Comparison of ENCODE assay signal across 26 mouse cellular contexts in genomic region chr6:134330300-134330640, GRCm38 (mm10).
DNase-seq lines count a peak whose midpoint lies in the region; ATAC-seq and TF ChIP-seq lines count a peak whose summit lies in the region.
"Had no signal": no experiment of that assay in that cellular context is flagged by ENCODE, and none has a peak within 500 bp of the region (broad histone marks: within the 10 kb centered on the region; RNA-seq: fewer than 3 reads in every experiment).

No protein-coding gene starts in this region.

- H3K9me3 ChIP-seq in forebrain, postnatal 0 days (ENCODE audit: low read length) = no peaks in the 10 kb centered on the region
- no peaks in the 10 kb centered on the region for H3K9me3 ChIP-seq in forebrain, embryonic 16.5 days (ENCODE audit: control insufficient read depth, low read length)
- no peaks in the 10 kb centered on the region for H3K9me3 ChIP-seq in kidney, postnatal 0 days (replicated peaks; ENCODE audit: low read length)
- H3K9me3 ChIP-seq in kidney, embryonic 14.5 days (ENCODE audit: control insufficient read depth, low read length) = no peaks in the 10 kb centered on the region
- H3K9me3 ChIP-seq in limb, embryonic 11.5 days (ENCODE audit: control insufficient read depth, low read length) = no peaks in the 10 kb centered on the region
- H3K9me3 ChIP-seq: midbrain, embryonic 15.5 days; neural tube, embryonic 15.5 days had no signal

- no peak overlapping the region for H3K4me3 ChIP-seq in forebrain, postnatal 0 days (ENCODE audit: low read depth, low read length)
- no peak overlapping the region for H3K4me3 ChIP-seq in forebrain, embryonic 16.5 days (replicated peaks; ENCODE audit: low read length)
- no peak overlapping the region for H3K4me3 ChIP-seq in kidney, postnatal 0 days (replicated peaks; ENCODE audit: low read depth, low read length)
- H3K4me3 ChIP-seq in kidney, embryonic 14.5 days (ENCODE audit: low read length) = no peak overlapping the region
- H3K4me3 ChIP-seq in limb, embryonic 11.5 days (ENCODE audit: low read depth, low read length) = no peak overlapping the region
- H3K4me3 ChIP-seq: gastrocnemius, adult 2 months; midbrain, embryonic 15.5 days; neural tube, embryonic 15.5 days had no signal

- no peaks in the 10 kb centered on the region for H3K27me3 ChIP-seq in forebrain, postnatal 0 days (ENCODE audit: insufficient read depth, low read length)
- H3K27me3 ChIP-seq in forebrain, embryonic 16.5 days (replicated peaks; ENCODE audit: control insufficient read depth, insufficient read depth, low read length) = no peaks in the 10 kb centered on the region
- H3K27me3 ChIP-seq in kidney, postnatal 0 days (ENCODE audit: insufficient read depth, low read length) = no peaks in the 10 kb centered on the region
- no peaks in the 10 kb centered on the region for H3K27me3 ChIP-seq in kidney, embryonic 14.5 days (ENCODE audit: control insufficient read depth, insufficient read depth, low read length)
- H3K27me3 ChIP-seq in limb, embryonic 11.5 days (ENCODE audit: control insufficient read depth, insufficient read depth, low read length) = no peaks in the 10 kb centered on the region
- H3K27me3 ChIP-seq: midbrain, embryonic 15.5 days; neural tube, embryonic 15.5 days had no signal

- no peaks in the 10 kb centered on the region for H3K36me3 ChIP-seq in forebrain, postnatal 0 days (ENCODE audit: insufficient read depth)
- H3K36me3 ChIP-seq in forebrain, embryonic 16.5 days (ENCODE audit: control insufficient read depth, insufficient read depth) = no peaks in the 10 kb centered on the region
- H3K36me3 ChIP-seq in kidney, postnatal 0 days (ENCODE audit: insufficient read depth, low read length) = no peaks in the 10 kb centered on the region
- H3K36me3 ChIP-seq in kidney, embryonic 14.5 days (ENCODE audit: control insufficient read depth, insufficient read depth, low read length) = no peaks in the 10 kb centered on the region
- no peaks in the 10 kb centered on the region for H3K36me3 ChIP-seq in limb, embryonic 11.5 days (ENCODE audit: control insufficient read depth, insufficient read depth, low read length)
- H3K36me3 ChIP-seq: midbrain, embryonic 15.5 days; neural tube, embryonic 15.5 days had no signal

- WGBS in forebrain, postnatal 0 days = 87% methylated on average over 4 of the region's 4 CpGs
- WGBS in forebrain, embryonic 16.5 days = 88% methylated on average over 4 of the region's 4 CpGs
- WGBS in kidney, postnatal 0 days = 90% methylated on average over 4 of the region's 4 CpGs
- 94% methylated on average over 4 of the region's 4 CpGs for WGBS in kidney, embryonic 14.5 days
- WGBS in limb, embryonic 11.5 days = 95% methylated on average over 4 of the region's 4 CpGs

- no peak overlapping the region for H3K9ac ChIP-seq in forebrain, postnatal 0 days
- no peak overlapping the region for H3K9ac ChIP-seq in forebrain, embryonic 16.5 days (replicated peaks; ENCODE audit: low read depth, low read length)
- H3K9ac ChIP-seq in kidney, postnatal 0 days (ENCODE audit: low read depth, low read length) = no peak overlapping the region
- H3K9ac ChIP-seq in kidney, embryonic 14.5 days (ENCODE audit: low read depth, low read length) = no peak overlapping the region
- H3K9ac ChIP-seq in limb, embryonic 11.5 days (ENCODE audit: low read length) = no peak overlapping the region
- H3K9ac ChIP-seq: midbrain, embryonic 15.5 days; neural tube, embryonic 15.5 days had no signal

- H3K4me2 ChIP-seq in forebrain, postnatal 0 days (ENCODE audit: low read depth) = no peak overlapping the region
- H3K4me2 ChIP-seq in forebrain, embryonic 16.5 days (ENCODE audit: low read length) = no peak overlapping the region
- no peak overlapping the region for H3K4me2 ChIP-seq in kidney, postnatal 0 days (ENCODE audit: low read length)
- no peak overlapping the region for H3K4me2 ChIP-seq in kidney, embryonic 14.5 days (replicated peaks; ENCODE audit: low read depth, low read length)
- no peak overlapping the region for H3K4me2 ChIP-seq in limb, embryonic 11.5 days (ENCODE audit: low read depth, severe bottlenecking)
- H3K4me2 ChIP-seq: heart, embryonic 11.5 days; liver, embryonic 11.5 days; midbrain, embryonic 15.5 days; neural tube, embryonic 15.5 days had no signal

- no peak for DNase-seq in forebrain, postnatal 0 days
- DNase-seq in kidney, postnatal 0 days (ENCODE audit: low spot score) = peak; percentile 61
- peak; percentile 24 for DNase-seq in brain, adult 2 months (ENCODE audit: low read depth, low spot score)
- no peak for DNase-seq in limb, embryonic 11.5 days (ENCODE audit: low spot score)
- DNase-seq in urinary bladder, adult 18-20 months (ENCODE audit: low spot score in 2 of 2) = no peak
- no peak for DNase-seq in right cerebral cortex, postnatal 14 days
- DNase-seq: adrenal gland, postnatal 14 days; cerebellum, adult 18-20 months; cerebellum, postnatal 10 days; gastrocnemius, adult 2 months; gastrocnemius, postnatal 36 days; heart, adult 18-20 months; heart, postnatal 36 days; kidney, adult 8-10 months; kidney, postnatal 25 days; lung, postnatal 10 days; retina, postnatal 1 day; thymus, adult 2 months; thymus, postnatal 36 days had no signal

- H3K4me1 ChIP-seq in forebrain, postnatal 0 days (ENCODE audit: insufficient read depth) = no peaks in the 10 kb centered on the region
- H3K4me1 ChIP-seq in forebrain, embryonic 16.5 days (replicated peaks; ENCODE audit: control insufficient read depth, insufficient read depth, low read length) = 0 out of 2 replicates have a peak, but pooled peaks cover 2% of the 10 kb centered on the region
- no peaks in the 10 kb centered on the region for H3K4me1 ChIP-seq in kidney, postnatal 0 days (replicated peaks; ENCODE audit: insufficient read depth, low read length)
- H3K4me1 ChIP-seq in kidney, embryonic 14.5 days (ENCODE audit: control insufficient read depth, insufficient read depth, low read length) = no peaks in the 10 kb centered on the region
- no peaks in the 10 kb centered on the region for H3K4me1 ChIP-seq in limb, embryonic 11.5 days (ENCODE audit: control insufficient read depth, insufficient read depth, low read length)
- H3K4me1 ChIP-seq: midbrain, embryonic 15.5 days; neural tube, embryonic 15.5 days had no signal

- H3K27ac ChIP-seq in forebrain, postnatal 0 days (ENCODE audit: low read depth, low read length) = no peak overlapping the region
- H3K27ac ChIP-seq in forebrain, embryonic 16.5 days (ENCODE audit: low read length) = no peak overlapping the region
- no peak overlapping the region for H3K27ac ChIP-seq in kidney, postnatal 0 days
- H3K27ac ChIP-seq in kidney, embryonic 14.5 days (ENCODE audit: low read depth, low read length) = no peak overlapping the region
- 0 out of 2 replicates have a peak overlapping the region, but pooled peaks have one; percentile 15 for H3K27ac ChIP-seq in limb, embryonic 11.5 days (replicated peaks; ENCODE audit: low read depth, low read length)
- H3K27ac ChIP-seq: gastrocnemius, adult 2 months; midbrain, embryonic 15.5 days; neural tube, embryonic 15.5 days had no signal

- 0 out of 2 replicates have a peak, but pooled peaks have one; percentile 2 for ATAC-seq in forebrain, postnatal 0 days
- no peak for ATAC-seq in forebrain, embryonic 16.5 days
- ATAC-seq in kidney, postnatal 0 days (replicated peaks; ENCODE audit: low FRiP score, low read depth) = no peak
- no peak for ATAC-seq in kidney, embryonic 14.5 days (ENCODE audit: low FRiP score, low TSS enrichment)
- ATAC-seq in limb, embryonic 11.5 days (ENCODE audit: insufficient number of reproducible peaks, low FRiP score, low TSS enrichment, low read depth) = no peak
- ATAC-seq: hindbrain, embryonic 16.5 days; midbrain, embryonic 15.5 days had no signal

- TF ChIP-seq CTCF in forebrain, postnatal 0 days (IDR thresholded peaks at IDR 0.05; ENCODE audit: low read depth) = no peak
- no peak for TF ChIP-seq CTCF in kidney, postnatal 0 days (IDR thresholded peaks at IDR 0.05; ENCODE audit: low read depth)

Comparison
In these comparisons a context has a peak if more than half of its experiments do, and no peak if none do; other contexts are left out.
1. DNase-seq: peak in kidney, postnatal 0 days (single experiment) and brain, adult 2 months (single experiment); none in forebrain, postnatal 0 days (single experiment), limb, embryonic 11.5 days (single experiment), urinary bladder, adult 18-20 months (0 of 2) and right cerebral cortex, postnatal 14 days (single experiment).